Mouse (Mus musculus) MEL (cell line): ENCODE measurements around the gene Reln.

Experiments
- CTCF ChIP-seq, 3 experiments: IDR thresholded peaks in 2 of 3; conservative IDR thresholded peaks in 1 of 3; 2 replicates each; pipeline ENCODE4 v1.5.1; 2011 to 2012; ENCODE audit warnings: low read length in 3 of 3, low read depth in 2 of 3, mild to moderate bottlenecking in 2 of 3, improper control_type of control experiment in 1 of 3, inconsistent platforms in 1 of 3, mixed read lengths in 1 of 3, moderate library complexity in 1 of 3; ENCODE audit not compliant: control insufficient read depth in 1 of 3, insufficient read depth in 1 of 3, poor library complexity in 1 of 3, severe bottlenecking in 1 of 3
- EP300 ChIP-seq, 2 experiments: IDR thresholded peaks; 2 replicates each; pipeline ENCODE4 v1.6.1; 2011; ENCODE audit warnings: improper control_type of control experiment in 2 of 2, low read length in 2 of 2, low read depth in 1 of 2, mild to moderate bottlenecking in 1 of 2
- MYC ChIP-seq: IDR thresholded peaks from 2 replicates; pipeline ENCODE4 v1.6.1; 2011; ENCODE audit warnings: low read depth, mild to moderate bottlenecking, low read length, improper control_type of control experiment, moderate library complexity
- POLR2AphosphoS2 ChIP-seq: IDR thresholded peaks from 2 replicates; pipeline ENCODE4 v1.6.1; 2011; ENCODE audit warnings: low read length, improper control_type of control experiment
- SIN3A ChIP-seq: IDR thresholded peaks from 2 replicates; pipeline ENCODE4 v1.6.1; 2012; ENCODE audit warnings: low read length, improper control_type of control experiment, inconsistent platforms
- TAL1 ChIP-seq: IDR thresholded peaks from 2 replicates; pipeline ENCODE4 v1.6.1; 2012; ENCODE audit warnings: mild to moderate bottlenecking, inconsistent platforms, low read length, moderate library complexity, mixed read lengths
- TCF12 ChIP-seq: IDR thresholded peaks from 2 replicates; pipeline ENCODE4 v1.6.1; 2014; ENCODE audit warnings: low read depth, mild to moderate bottlenecking, inconsistent platforms, low read length, improper control_type of control experiment, moderate library complexity
- UBTF ChIP-seq: IDR thresholded peaks from 2 replicates; pipeline ENCODE4 v1.6.1; 2012; ENCODE audit warnings: low read depth, mild to moderate bottlenecking, inconsistent platforms, low read length, improper control_type of control experiment, moderate library complexity, borderline replicate concordance; ENCODE audit not compliant: insufficient read depth
- ZMIZ1 ChIP-seq: IDR thresholded peaks from 2 replicates; pipeline ENCODE4 v1.6.1; 2012; ENCODE audit warnings: low read depth, mild to moderate bottlenecking, inconsistent platforms, low read length, improper control_type of control experiment, moderate library complexity

DNA sequence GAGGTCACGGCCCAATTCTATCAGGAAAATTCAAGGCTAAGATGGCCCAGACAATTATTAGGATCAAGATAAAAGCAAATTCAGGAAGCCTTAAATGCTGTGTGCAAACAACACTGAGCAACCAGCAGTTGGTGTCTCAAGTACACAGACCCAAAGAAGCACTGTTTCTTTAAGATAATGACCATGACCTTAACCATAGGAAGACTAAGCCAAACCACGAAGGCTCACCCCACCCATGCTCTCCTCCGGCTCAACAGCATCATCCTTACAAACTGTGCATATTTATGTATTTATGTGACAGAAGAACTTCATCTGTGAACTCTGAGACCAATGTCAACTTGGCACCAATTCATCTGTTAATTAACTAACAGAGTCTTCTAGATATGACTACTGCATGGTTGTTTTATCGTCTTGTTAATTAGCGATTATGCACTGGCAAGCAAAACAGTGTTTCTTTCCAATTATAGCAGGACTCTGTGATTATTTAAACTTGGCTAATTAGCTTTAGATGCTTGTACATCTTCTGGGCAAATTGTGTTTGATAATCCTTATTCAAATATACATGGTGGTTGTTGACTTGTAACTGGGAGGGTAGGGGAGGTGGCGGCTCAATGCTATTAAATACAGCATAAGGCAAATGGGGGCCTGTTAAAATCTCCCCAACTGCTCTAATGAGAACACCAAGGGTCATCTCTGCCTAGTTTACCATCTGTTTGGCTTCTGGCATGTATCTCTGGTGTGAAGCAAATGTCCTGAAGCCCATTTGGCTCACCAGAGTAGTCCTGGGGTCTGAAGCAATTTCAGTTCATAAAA is 77.8 kb downstream of the Reln start:
- TF ChIP-seq POLR2AphosphoS2: no peak
- no peak for TF ChIP-seq TCF12
- TF ChIP-seq TAL1: no peak
- TF ChIP-seq ZMIZ1: no peak
- TF ChIP-seq CTCF (IDR thresholded peaks at IDR 0.05 in 2 of 3, conservative IDR thresholded peaks at IDR 0.05 in 1 of 3; ENCODE audit: control insufficient read depth in 1 of 3, insufficient read depth in 1 of 3, low read depth in 2 of 3, low read length in 3 of 3, poor library complexity in 1 of 3, severe bottlenecking in 1 of 3): no peak
- TF ChIP-seq UBTF: no peak
- no peak for TF ChIP-seq EP300 (IDR thresholded peaks at IDR 0.05; ENCODE audit: low read depth in 1 of 2, low read length in 2 of 2)
- no peak for TF ChIP-seq MYC
- TF ChIP-seq SIN3A: no peak
